Mouse (Mus musculus): ENCODE measurements around the gene Tollip.

Tollip gene

DNA sequence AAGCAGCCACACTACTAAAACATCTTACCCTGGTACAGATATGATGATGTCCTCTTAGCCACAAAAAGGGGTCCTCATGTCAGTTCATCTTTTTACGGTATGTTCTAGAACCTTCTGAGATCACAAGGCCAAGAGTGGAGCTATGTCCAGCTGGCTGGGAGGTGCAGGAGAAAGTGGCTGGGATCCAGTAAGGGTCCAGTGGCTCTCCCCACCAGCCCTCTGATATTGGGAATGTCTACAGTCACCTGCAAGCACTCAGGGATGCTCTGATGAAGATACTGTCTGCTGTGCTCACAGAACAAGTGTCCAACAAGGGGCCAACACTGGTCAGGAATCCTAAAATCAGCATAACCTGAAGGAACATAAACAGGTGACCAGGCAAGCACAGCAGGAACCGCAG lies at the start of gene Tollip:
Gene Tollip (minus strand): TSS at position 101 of the 400 bp plus-strand sequence.
- no peak for DNase-seq (ENCODE audit: low read depth, low spot score)

DNA sequence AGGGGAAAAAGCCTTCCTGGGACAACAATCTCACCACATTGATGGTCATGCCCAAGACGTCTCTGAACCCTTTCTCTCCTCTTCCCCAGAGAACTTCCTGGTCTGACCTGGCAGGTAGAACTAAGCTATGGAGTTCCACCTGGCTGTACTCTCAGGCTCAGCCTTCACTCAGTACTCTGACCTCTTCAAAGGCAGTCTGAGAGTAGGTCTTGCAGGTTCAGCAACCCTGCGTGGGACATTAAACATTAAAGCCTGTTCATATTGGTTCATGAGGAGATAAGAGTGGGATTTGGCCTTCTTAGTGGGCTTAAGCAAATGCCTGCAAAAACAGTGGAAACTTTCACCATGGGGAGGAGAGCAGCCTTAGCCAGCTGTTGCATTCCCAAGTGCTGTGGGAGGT lies 48.0 kb upstream of the Tollip start:
- DNase-seq (ENCODE audit: low read depth, low spot score): no peak

GRCm38 (mm10) chr7:141962521-141962920 lies 44.2 kb upstream of the Tollip start:
- DNase-seq (ENCODE audit: low read depth, low spot score): no peak

- peak; percentile 5 for DNase-seq (ENCODE audit: low read depth, low spot score)
Measured at GRCm38 (mm10) chr7:141961491-141961890, 43.2 kb upstream of the Tollip start.

GRCm38 (mm10) chr7:141960926-141961325 lies 42.6 kb upstream of the Tollip start:
- no peak for DNase-seq (ENCODE audit: low read depth, low spot score)

DNA sequence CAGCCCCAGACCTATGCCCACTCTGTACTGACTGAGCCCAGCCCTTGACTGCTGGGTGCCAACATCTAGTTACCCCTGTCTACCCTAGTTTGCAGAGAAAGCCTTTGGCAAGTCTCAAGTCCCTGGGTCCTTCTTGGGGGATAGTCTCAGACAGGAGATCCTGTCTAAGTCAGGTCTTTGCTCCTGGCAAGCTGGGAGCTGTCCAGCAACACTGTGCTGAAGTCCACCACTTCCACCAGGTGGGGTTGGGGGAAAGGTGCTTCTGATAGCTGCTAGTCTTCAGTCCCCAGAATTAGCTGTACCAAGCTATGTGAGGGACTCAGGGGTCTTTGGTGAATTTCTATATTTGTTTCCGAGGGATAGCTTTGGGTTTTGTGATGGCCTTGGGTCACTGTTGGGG lies 40.8 kb upstream of the Tollip start:
- DNase-seq (ENCODE audit: low read depth, low spot score): no peak

- DNase-seq (ENCODE audit: low read depth, low spot score): no peak
Measured at GRCm38 (mm10) chr7:141958211-141958610, 39.9 kb upstream of the Tollip start.

GRCm38 (mm10) chr7:141957524-141958051 lies 39.3 kb upstream of the Tollip start:
- no peak for DNase-seq (ENCODE audit: low read depth, low spot score)

DNA sequence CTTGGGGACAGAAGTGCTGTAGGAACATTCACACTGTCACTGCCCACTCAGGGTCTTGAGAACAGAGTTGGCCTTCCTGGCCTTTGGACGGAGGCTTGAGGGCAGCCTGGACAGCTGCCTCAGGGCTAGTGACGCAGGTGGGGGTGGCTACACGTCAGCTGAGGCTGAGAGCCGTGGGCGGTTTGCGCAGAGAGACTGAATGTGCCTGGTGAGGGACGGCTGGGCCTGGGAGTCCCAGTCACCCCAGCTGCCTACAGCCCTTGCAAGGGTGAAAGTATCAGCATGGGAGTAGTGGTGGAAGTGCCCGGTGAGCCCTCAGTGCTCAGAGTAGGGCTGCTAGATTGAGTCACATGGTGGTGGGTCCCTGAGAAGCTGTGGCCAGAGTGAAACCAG lies 37.9 kb upstream of the Tollip start:
- DNase-seq (ENCODE audit: low read depth, low spot score): no peak

DNA sequence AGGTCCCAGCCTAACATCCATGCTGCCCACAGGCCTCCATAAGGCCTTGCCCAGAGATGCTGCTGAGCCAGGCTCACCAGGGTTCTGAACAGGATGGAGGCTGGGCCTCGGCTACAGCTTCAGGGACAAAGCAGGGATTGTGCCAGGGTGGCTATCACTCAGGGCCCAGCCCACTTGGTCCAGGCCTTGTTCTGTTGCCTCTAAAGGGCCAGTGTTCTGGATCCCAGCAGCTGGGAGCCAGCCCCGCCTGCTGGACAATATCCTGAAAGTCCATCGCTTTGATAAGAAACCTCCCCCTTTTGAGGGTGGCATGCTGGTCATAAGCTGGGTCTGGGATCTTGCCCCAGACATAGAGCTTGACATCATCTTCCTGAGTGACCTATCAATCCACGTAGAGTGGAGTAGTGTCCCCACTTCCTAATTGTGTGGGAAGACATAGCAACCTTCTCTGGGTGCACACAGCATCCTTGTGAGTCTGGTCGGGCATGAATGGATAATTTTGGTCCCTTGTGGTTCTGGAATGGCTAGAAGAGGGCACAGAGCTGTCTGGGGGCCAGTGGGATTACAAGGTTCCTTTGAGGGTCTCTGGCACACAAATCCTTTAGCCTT lies 37.4 kb upstream of the Tollip start:
- DNase-seq (ENCODE audit: low read depth, low spot score): no peak

- DNase-seq (ENCODE audit: low read depth, low spot score): no peak
Measured at GRCm38 (mm10) chr7:141953616-141954015, 35.3 kb upstream of the Tollip start.

- no peak for DNase-seq (ENCODE audit: low read depth, low spot score)
Measured at GRCm38 (mm10) chr7:141952920-141953319, 34.6 kb upstream of the Tollip start.

DNA sequence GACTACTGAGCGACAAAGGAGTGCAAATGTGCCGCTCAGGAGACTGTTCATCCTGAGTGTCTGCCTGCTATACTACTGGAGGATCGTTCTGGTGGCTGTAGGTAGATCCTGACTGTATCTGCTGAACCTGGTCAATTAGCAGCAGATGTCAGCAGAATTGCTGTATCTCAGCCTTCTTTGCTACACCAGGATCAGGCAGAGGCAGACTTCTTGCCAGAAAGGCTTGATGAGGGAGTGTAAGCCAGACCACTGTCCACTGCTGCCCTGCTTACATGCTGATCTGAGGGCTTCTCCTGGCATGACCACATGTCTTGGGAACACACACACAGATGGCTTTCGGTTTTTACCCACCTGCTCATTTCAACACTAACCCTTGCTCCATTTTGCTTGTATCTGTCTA lies 33.5 kb upstream of the Tollip start:
- DNase-seq (ENCODE audit: low read depth, low spot score): no peak

DNA sequence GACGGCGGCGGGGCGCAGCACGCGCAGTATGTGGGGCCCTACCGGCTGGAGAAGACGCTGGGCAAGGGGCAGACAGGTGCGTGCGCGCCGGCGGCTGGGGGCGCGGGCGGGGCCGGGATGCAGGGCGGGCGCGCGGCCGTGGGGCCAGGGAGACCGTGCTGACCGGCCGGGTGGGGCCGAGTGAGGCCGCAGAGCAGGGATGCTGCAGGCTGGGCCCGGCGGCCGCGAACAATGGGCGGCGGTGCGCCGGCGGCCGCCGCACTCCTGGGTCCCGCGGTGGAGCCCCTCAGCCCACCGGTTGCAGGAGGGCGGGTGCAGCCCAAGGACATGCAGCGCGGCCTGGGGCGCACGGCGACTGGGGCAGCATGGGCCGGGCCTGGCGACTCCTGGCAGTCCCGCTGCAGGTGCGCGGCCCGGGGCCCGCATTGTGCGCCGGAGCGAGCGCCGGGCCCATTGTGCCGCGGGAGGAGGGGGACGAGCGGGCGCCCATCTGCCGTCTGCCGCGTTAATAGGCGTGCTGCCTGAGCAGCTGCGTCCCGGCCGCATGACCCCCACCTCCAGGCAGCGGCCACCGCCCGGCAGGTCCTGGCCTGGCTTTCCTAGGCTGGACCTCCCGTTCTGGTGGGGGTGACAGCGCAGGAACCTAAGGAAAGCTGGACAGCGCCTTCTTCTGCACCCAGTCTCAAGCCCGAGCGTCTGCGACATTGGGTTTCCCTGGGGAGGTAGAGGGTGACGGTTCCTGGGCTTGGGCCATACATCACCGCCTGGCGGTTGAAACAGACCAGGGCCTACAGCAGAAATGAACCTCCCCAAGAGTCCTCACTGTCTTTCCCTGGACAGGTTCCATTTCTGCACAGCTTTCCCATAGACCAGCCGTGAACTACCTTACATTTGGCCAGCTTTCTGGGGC lies 32.1 kb upstream of the Tollip start:
- DNase-seq (ENCODE audit: low read depth, low spot score): no peak

DNA sequence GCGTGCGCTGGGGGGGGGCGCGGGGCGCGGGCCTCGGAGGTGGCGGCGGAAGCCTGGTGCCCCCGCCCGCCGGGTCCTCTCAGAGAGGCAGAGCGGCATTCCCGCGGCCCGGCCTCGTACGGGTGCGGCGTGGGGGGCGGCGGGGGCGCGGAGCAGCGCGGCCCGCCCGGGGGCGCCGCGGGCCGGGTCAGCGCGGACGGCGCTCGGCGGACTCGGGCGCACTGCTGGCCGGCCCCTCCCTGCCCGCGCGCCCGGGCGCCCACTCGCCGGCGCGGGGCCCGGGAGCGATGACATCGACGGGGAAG lies 31.4 kb upstream of the Tollip start:
- no peak for DNase-seq (ENCODE audit: low read depth, low spot score)

GRCm38 (mm10) chr7:141948906-141949798 lies 30.8 kb upstream of the Tollip start, which contains the start of gene Brsk2:
Gene Brsk2 (plus strand): TSS chr7:141949751.
- peak; percentile 86 for DNase-seq (ENCODE audit: low read depth, low spot score)

DNA sequence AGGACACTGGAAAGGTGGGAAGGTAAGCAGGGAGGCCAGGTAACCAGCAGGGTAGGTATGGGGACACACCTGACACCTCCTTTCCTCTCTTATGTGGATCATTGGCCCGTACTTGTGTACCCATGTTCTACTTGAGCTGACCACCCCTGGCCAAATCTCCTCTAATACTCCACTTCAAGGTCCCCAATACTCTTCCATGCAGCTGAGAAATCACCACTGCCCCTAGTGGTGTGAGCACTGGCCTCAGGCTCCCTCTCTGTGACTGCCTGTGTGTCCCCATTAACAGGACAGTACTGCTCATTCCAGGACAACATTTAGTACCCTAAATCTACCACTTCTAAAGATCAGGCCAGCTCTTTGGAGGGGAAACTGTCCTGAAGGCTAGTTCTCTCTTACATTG lies 29.7 kb upstream of the Tollip start:
- no peak for DNase-seq (ENCODE audit: low read depth, low spot score)

DNA sequence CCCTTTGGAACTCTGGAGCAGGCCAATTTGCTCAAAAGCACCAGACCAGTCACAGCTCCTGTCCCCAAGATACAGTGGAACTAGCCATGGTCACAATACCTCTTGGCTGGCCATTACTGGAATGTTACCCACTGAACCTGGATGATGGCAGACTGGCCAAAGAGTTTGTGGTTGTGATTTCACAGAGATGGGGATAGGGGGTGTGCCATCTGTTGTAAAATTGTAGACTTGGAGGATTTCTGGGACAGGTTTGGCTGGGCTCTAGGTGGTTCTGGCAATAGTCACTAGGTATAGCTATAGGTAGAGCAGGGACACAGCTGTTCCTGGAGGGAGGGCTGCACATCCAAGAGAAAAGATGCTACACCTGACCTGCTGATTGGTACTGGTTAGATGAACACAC lies 29.2 kb upstream of the Tollip start:
- DNase-seq (ENCODE audit: low read depth, low spot score): no peak

- no peak for DNase-seq (ENCODE audit: low read depth, low spot score)
Measured at GRCm38 (mm10) chr7:141945927-141946326, 27.6 kb upstream of the Tollip start.

- DNase-seq (ENCODE audit: low read depth, low spot score): no peak
Measured at GRCm38 (mm10) chr7:141943444-141943843, 25.1 kb upstream of the Tollip start.

- DNase-seq (ENCODE audit: low read depth, low spot score): no peak
Measured at GRCm38 (mm10) chr7:141934951-141935350, 16.6 kb upstream of the Tollip start.

Measured in skeletal muscle tissue, adult 2 months (tissue).